Mouse (Mus musculus) lung, embryonic 14.5 days (tissue): ENCODE measurements around the gene Slc30a3. TPM values are rescaled to one million over a fixed set of nuclear protein-coding genes. Genes with fewer than 3 reads are reported as not detected.

Source experiments
- ATAC-seq: fragments of 200-750 bp; cut with Nextera tagmentation; 2 replicates; pipeline ENCODE4 v1.8.0; 2017; ENCODE audit warnings: mild to moderate bottlenecking, moderate TSS enrichment, moderate library complexity; ENCODE audit not compliant: insufficient read depth
- DNase-seq: peaks from one replicate; pipeline ENCODE4 v3.0.0-alpha.2; 2015
- H3K27ac ChIP-seq: fragments of 300-500 bp; sonication (generic); 2 replicates; pipeline ENCODE4 v1.5.1; 2014; ENCODE audit warnings: low read depth, mild to moderate bottlenecking, moderate library complexity
- H3K27me3 ChIP-seq: fragments of 300-500 bp; sonication (generic); 2 replicates; pipeline ENCODE4 v1.6.1; 2014; ENCODE audit warnings: low read length, control low read depth; ENCODE audit not compliant: insufficient read depth
- H3K36me3 ChIP-seq: fragments of 300-500 bp; sonication (generic); 2 replicates; pipeline ENCODE4 v1.6.1; 2014; ENCODE audit warnings: control low read depth; ENCODE audit not compliant: insufficient read depth
- H3K4me1 ChIP-seq: fragments of 300-500 bp; sonication (generic); 2 replicates; pipeline ENCODE4 v1.6.1; 2014; ENCODE audit warnings: antibody characterized with exemption, control low read depth; ENCODE audit not compliant: insufficient read depth
- H3K4me2 ChIP-seq: fragments of 300-500 bp; sonication (generic); 2 replicates; pipeline ENCODE4 v1.6.1; 2014; ENCODE audit warnings: mild to moderate bottlenecking
- H3K4me3 ChIP-seq: fragments of 300-500 bp; sonication (generic); 2 replicates; pipeline ENCODE4 v1.5.1; 2014; ENCODE audit warnings: low read depth, low read length
- H3K9ac ChIP-seq: fragments of 300-500 bp; sonication (generic); 2 replicates; pipeline ENCODE4 v1.6.1; 2014
- H3K9me3 ChIP-seq: fragments of 300-500 bp; sonication (generic); 2 replicates; pipeline ENCODE4 v1.6.1; 2016; ENCODE audit warnings: low read depth, low read length, control low read depth
- CTCF ChIP-seq: IDR thresholded peaks from 2 replicates; pipeline ENCODE4 v1.5.1; 2016; ENCODE audit warnings: antibody characterized with exemption, low read depth
- WGBS: fragments of 180-500 bp; shearing (Covaris S2); extraction: QIAGEN DNeasy Blood & Tissue Kit; methylation state at CpG from one replicate; pipeline ENCODE4 v1.1.7; 2014; 5-methylcytosine and 5-hydroxymethylcytosine counted together
- polyA plus RNA-seq: library from polyadenylated mRNA; unstranded; fragments of >200 nt; fragmentation: Nextera tagmentation; extraction: Ambion mirVana; gene quantifications from 2 replicates; pipeline ENCODE4 v1.2.1, GENCODE M21; 2014

Gene Slc30a3
- 0.38 TPM in 1 of 2 replicates, not detected in the other for polyA plus RNA-seq

DNA sequence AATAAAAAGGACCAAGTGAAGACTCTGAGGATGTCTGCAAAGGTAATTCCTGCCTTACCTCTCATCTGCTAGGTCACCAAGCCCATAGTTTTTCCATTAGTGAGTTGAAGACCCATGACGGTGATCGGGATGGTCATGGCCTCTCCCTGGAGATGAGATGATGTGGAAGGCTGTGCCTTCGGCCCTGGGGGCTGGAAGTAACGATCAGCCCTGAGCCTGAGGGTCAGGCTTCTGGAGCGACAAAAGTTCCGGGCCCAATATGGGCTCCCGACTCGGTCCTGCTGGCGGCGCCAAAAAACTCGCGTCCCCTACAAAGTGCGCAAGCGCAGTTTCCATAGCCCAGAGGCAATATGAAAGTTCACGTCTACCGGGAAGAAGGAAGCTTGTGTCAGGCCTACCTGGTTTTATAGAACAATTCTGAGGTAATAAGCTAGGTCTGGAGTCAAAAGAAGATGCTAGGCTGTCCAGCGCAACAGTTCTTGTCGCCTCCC lies at the start of gene Slc30a3:
TSS of gene Slc30a3 (minus strand) at position 238 of the 491 bp plus-strand sequence.
- TF ChIP-seq CTCF, result no peak
- WGBS, result 88% methylated on average over 18 of the region's 18 CpGs

DNA sequence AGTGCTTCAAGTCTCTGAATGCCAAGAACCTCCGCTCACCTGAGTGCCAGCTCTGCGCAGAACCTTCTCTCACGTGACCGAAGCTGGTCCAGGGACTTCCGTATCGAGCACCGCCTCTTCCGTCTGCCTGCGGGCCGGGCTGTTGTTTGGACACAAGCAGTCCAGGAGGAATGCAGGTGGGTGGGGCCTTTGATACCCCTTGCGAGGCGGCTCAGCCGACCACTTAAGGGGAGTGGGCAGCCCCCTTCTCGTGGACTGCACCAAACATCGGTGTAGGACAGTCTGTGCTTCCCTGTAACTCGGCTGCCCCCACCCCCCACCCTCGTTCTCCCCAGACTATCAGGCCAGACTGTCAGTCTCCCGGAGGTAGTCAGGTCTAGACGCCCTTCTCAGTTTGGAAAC lies 46.1 kb upstream of the Slc30a3 start, which contains the start of gene Mpv17:
TSS of gene Mpv17 (minus strand) at position 100 of the 402 bp plus-strand sequence.
- TF ChIP-seq CTCF, result no peak
- Histone ChIP-seq H3K9ac (peak within 1 kb of the TSS; percentile 63), H3K4me1 (no peaks in the 10 kb centered on the region), H3K27ac (peak within 1 kb of the TSS; percentile 71), H3K4me3 (peak within 1 kb of the TSS; percentile 63), H3K9me3 (no peaks in the 10 kb centered on the region), H3K36me3 (peaks cover 37% of the 10 kb centered on the region), H3K4me2 (peak within 1 kb of the TSS; percentile 89), H3K27me3 (no peaks in the 10 kb centered on the region)
- WGBS, result 0% methylated on average over 19 of the region's 19 CpGs
- ATAC-seq (peak; percentile 90), DNase-seq (peak; percentile 91)

More for the DNA sequence above, at the start of gene Slc30a3:
- Histone ChIP-seq H3K27me3 (no peaks in the 10 kb centered on the region), H3K9ac (no peak within 1 kb of the TSS), H3K9me3 (no peaks in the 10 kb centered on the region), H3K27ac (no peak within 1 kb of the TSS), H3K4me1 (no peaks in the 10 kb centered on the region), H3K36me3 (no peaks in the 10 kb centered on the region), H3K4me2 (no peak within 1 kb of the TSS), H3K4me3 (no peak within 1 kb of the TSS)
- no peak for ATAC-seq
- no peak for DNase-seq

DNA sequence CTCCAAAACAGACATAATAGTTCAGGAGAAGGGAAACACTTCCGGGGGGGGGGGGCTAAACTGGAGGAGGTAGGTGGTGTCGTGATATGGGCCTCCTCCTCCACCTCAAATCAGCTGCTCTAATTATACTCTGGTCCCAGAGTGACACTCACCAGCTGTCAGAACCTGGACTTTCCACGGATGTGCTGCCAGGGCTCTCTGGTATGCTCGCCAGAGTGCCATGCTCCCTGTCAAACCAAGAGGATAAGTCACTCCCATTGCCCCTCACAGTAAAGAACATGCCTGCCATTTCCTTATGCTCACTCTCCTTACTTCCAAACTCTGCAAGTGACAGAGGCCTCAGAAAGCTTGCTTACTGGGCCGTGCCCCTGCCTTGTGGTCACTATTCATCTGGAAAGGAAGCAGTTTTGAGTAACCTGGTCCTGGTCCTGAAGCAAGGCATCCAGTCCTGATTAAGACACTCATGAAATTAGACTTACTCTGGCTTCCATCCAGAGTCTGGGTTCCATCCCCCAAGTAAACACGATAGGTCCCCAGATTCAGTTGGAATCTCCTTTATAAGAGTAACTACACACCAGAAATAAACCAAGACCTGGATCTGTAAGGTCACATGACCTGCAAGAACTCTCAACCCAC lies 45.6 kb upstream of the Slc30a3 start:
- Histone ChIP-seq H3K4me2 (peak overlapping the region; percentile 89), H3K4me3 (peak overlapping the region; percentile 63), H3K27me3 (no peaks in the 10 kb centered on the region), H3K4me1 (no peaks in the 10 kb centered on the region), H3K9me3 (no peaks in the 10 kb centered on the region), H3K9ac (peak overlapping the region; percentile 63), H3K36me3 (peaks cover 32% of the 10 kb centered on the region), H3K27ac (peak overlapping the region; percentile 4; the same call in 1 of the 2 replicates)
- DNase-seq, result no peak
- no peak for TF ChIP-seq CTCF
- WGBS, result 34% methylated on average over 6 of the region's 6 CpGs
- 0 out of 2 replicates have a peak, but pooled peaks have one; percentile 7 for ATAC-seq

DNA sequence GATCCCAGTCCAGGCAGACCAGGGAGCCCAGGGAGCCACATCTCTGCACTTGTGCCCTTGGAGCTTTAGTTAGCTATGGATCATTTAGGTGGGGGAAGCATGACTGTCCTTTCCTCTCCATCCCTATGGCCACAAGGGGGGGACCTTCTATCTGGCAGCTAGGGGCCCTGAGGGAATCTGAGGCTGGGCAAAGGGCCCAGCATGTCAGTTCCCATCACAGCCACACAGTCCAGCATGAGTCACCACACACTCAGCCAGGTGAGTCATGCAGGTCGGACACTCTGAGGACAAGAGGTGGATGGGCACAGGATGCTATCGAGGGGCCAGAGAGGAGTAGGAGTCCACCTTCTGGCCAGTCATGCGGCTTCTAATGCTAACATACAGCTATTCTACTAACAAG lies 43.7 kb upstream of the Slc30a3 start:
- no peak overlapping the region for H3K4me3 ChIP-seq
- DNase-seq (no peak), ATAC-seq (no peak)
- H3K4me1 ChIP-seq, result no peaks in the 10 kb centered on the region
- no peak overlapping the region for H3K27ac ChIP-seq
- no peaks in the 10 kb centered on the region for H3K27me3 ChIP-seq
- no peak overlapping the region for H3K4me2 ChIP-seq
- peak; percentile 12; the same call in 1 of the 2 replicates for TF ChIP-seq CTCF
- no peak overlapping the region for H3K9ac ChIP-seq
- 88% methylated on average over 3 of the region's 3 CpGs for WGBS
- peaks cover 13% of the 10 kb centered on the region for H3K36me3 ChIP-seq
- H3K9me3 ChIP-seq, result no peaks in the 10 kb centered on the region

DNA sequence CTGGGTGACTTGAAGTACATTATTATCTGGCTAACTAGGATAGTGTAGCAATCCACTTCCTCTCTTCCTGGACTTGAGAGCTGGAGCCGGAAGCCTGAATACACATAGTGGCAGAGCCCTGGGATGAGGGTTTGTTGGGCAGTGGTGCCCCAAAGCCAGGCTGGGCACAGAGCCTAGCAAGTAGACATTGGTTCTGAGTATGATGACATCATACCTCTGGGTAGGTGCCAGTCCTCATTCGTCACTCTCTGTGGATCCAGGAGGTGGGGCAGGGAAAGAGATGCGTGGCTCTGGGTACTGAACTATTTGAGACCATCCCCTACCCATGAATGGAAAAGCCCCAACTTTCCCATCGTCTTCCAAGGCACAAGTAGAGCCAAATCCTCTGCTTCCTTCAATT lies 41.7 kb upstream of the Slc30a3 start:
- H3K4me2 ChIP-seq, result no peak overlapping the region
- ATAC-seq, result no peak
- WGBS, result 80% methylated on average over 4 of the region's 4 CpGs

DNA sequence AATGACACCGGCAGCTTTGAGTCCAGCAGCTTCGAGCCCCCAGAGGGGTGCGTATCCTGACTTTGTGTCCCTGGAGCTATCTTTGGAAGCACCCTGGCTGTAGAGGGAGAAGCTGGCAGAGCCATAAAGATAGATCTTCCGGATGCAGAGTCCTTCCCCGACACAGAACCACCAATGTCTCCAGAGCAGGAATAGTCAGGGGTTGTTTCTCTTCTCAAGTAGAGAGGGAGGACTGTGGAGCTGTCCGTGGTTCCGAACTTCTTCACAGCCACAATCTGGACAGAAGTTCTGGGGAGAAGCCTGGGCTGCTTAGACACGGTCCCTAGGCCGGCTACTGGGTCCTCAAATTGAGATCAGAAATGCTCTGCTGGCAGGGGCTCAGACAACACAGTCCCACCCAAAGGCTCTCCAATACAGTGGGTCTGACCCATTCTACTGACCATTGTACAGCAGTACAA lies 31.0 kb upstream of the Slc30a3 start:
- Histone ChIP-seq H3K9me3 (no peaks in the 10 kb centered on the region), H3K4me2 (peak overlapping the region; percentile 42), H3K4me1 (no peaks in the 10 kb centered on the region), H3K27me3 (peaks cover 58% of the 10 kb centered on the region), H3K4me3 (peak overlapping the region; percentile 14; the same call in 1 of the 2 replicates), H3K27ac (no peak overlapping the region), H3K9ac (no peak overlapping the region), H3K36me3 (peaks cover 10% of the 10 kb centered on the region; the same call in 1 of the 2 replicates)
- 10% methylated on average over 9 of the region's 9 CpGs for WGBS
- DNase-seq (peak; percentile 80), ATAC-seq (no peak)
- no peak for TF ChIP-seq CTCF

More for the DNA sequence above, 41.7 kb upstream of the Slc30a3 start:
- Histone ChIP-seq H3K9ac (no peak overlapping the region), H3K27me3 (no peaks in the 10 kb centered on the region), H3K4me1 (no peaks in the 10 kb centered on the region), H3K27ac (no peak overlapping the region), H3K9me3 (no peaks in the 10 kb centered on the region), H3K4me3 (no peak overlapping the region), H3K36me3 (peaks cover 19% of the 10 kb centered on the region; the same call in 1 of the 2 replicates)
- no peak for TF ChIP-seq CTCF
- DNase-seq, result no peak
